Mouse (Mus musculus): ENCODE measurements around the gene Irf8. TPM values are rescaled to one million over a fixed set of nuclear protein-coding genes. Genes with fewer than 3 reads are reported as not detected.

Gene Irf8
- 22.3 and 25.4 TPM in 2 replicates for polyA plus RNA-seq (2015; fragmentation: Nextera tagmentation; extraction: Ambion mirVana)

GRCm38 (mm10) chr8:120735770-120736481 lies at the start of gene Irf8:
TSS of gene Irf8 (plus strand) at chr8:120736358.
- Histone ChIP-seq H3K4me2 (ENCODE audit: low read depth, low read length) (peak within 1 kb of the TSS; percentile 100), H3K27ac (ENCODE audit: low read length) (peak within 1 kb of the TSS; percentile 38), H3K4me1 (ENCODE audit: control insufficient read depth, insufficient read depth, low read length) (peaks cover 19% of the 10 kb centered on the region), H3K36me3 (ENCODE audit: control insufficient read depth, insufficient read depth, low read length) (no peaks in the 10 kb centered on the region), H3K9me3 (replicated peaks; ENCODE audit: control insufficient read depth, low read length) (no peaks in the 10 kb centered on the region), H3K4me3 (replicated peaks; ENCODE audit: low read length) (peak within 1 kb of the TSS; percentile 64), H3K9ac (ENCODE audit: low read length) (peak within 1 kb of the TSS; percentile 62), H3K27me3 (ENCODE audit: control insufficient read depth, insufficient read depth, low read length) (no peaks in the 10 kb centered on the region)
- under 1% methylated on average over 62 of the region's 62 CpGs for WGBS
- ATAC-seq (ENCODE audit: insufficient read depth, low FRiP score) = peak; percentile 93

GRCm38 (mm10) chr8:120686576-120686975 lies 49.6 kb upstream of the Irf8 start:
- 80% methylated on average over 5 of the region's 5 CpGs for WGBS
- no peak for ATAC-seq (ENCODE audit: insufficient read depth, low FRiP score)
- no peak overlapping the region for H3K9ac ChIP-seq (ENCODE audit: low read length)
- H3K27me3 ChIP-seq (ENCODE audit: control insufficient read depth, insufficient read depth, low read length) = no peaks in the 10 kb centered on the region
- H3K4me1 ChIP-seq (ENCODE audit: control insufficient read depth, insufficient read depth, low read length) = peaks cover 20% of the 10 kb centered on the region
- no peaks in the 10 kb centered on the region for H3K36me3 ChIP-seq (ENCODE audit: control insufficient read depth, insufficient read depth, low read length)
- no peak overlapping the region for H3K4me3 ChIP-seq (replicated peaks; ENCODE audit: low read length)
- no peak overlapping the region for H3K27ac ChIP-seq (ENCODE audit: low read length)
- H3K4me2 ChIP-seq (ENCODE audit: low read depth, low read length) = no peak overlapping the region
- H3K9me3 ChIP-seq (replicated peaks; ENCODE audit: control insufficient read depth, low read length) = no peaks in the 10 kb centered on the region

GRCm38 (mm10) chr8:120687786-120688185 lies 48.4 kb upstream of the Irf8 start:
- Histone ChIP-seq H3K4me3 (replicated peaks; ENCODE audit: low read length) (no peak overlapping the region), H3K36me3 (ENCODE audit: control insufficient read depth, insufficient read depth, low read length) (no peaks in the 10 kb centered on the region), H3K4me1 (ENCODE audit: control insufficient read depth, insufficient read depth, low read length) (peaks cover 20% of the 10 kb centered on the region), H3K9ac (ENCODE audit: low read length) (no peak overlapping the region), H3K27ac (ENCODE audit: low read length) (no peak overlapping the region), H3K9me3 (replicated peaks; ENCODE audit: control insufficient read depth, low read length) (no peaks in the 10 kb centered on the region), H3K27me3 (ENCODE audit: control insufficient read depth, insufficient read depth, low read length) (no peaks in the 10 kb centered on the region), H3K4me2 (ENCODE audit: low read depth, low read length) (no peak overlapping the region)
- 64% methylated on average over 8 of the region's 8 CpGs for WGBS
- ATAC-seq (ENCODE audit: insufficient read depth, low FRiP score) = no peak

GRCm38 (mm10) chr8:120688511-120688910 lies 47.6 kb upstream of the Irf8 start:
- H3K36me3 ChIP-seq (ENCODE audit: control insufficient read depth, insufficient read depth, low read length) = no peaks in the 10 kb centered on the region
- no peak overlapping the region for H3K4me3 ChIP-seq (replicated peaks; ENCODE audit: low read length)
- no peak overlapping the region for H3K9ac ChIP-seq (ENCODE audit: low read length)
- H3K27me3 ChIP-seq (ENCODE audit: control insufficient read depth, insufficient read depth, low read length) = no peaks in the 10 kb centered on the region
- WGBS = 90% methylated on average over 7 of the region's 7 CpGs
- H3K9me3 ChIP-seq (replicated peaks; ENCODE audit: control insufficient read depth, low read length) = no peaks in the 10 kb centered on the region
- H3K27ac ChIP-seq (ENCODE audit: low read length) = no peak overlapping the region
- peaks cover 23% of the 10 kb centered on the region for H3K4me1 ChIP-seq (ENCODE audit: control insufficient read depth, insufficient read depth, low read length)
- no peak overlapping the region for H3K4me2 ChIP-seq (ENCODE audit: low read depth, low read length)
- no peak for ATAC-seq (ENCODE audit: insufficient read depth, low FRiP score)

- no peaks in the 10 kb centered on the region for H3K9me3 ChIP-seq (replicated peaks; ENCODE audit: control insufficient read depth, low read length)
- 57% methylated on average over 4 of the region's 4 CpGs for WGBS
- ATAC-seq (ENCODE audit: insufficient read depth, low FRiP score) = no peak
- H3K9ac ChIP-seq (ENCODE audit: low read length) = no peak overlapping the region
- H3K27ac ChIP-seq (ENCODE audit: low read length) = no peak overlapping the region
- no peak overlapping the region for H3K4me2 ChIP-seq (ENCODE audit: low read depth, low read length)
- peaks cover 32% of the 10 kb centered on the region for H3K4me1 ChIP-seq (ENCODE audit: control insufficient read depth, insufficient read depth, low read length)
- H3K27me3 ChIP-seq (ENCODE audit: control insufficient read depth, insufficient read depth, low read length) = no peaks in the 10 kb centered on the region
- no peak overlapping the region for H3K4me3 ChIP-seq (replicated peaks; ENCODE audit: low read length)
- no peaks in the 10 kb centered on the region for H3K36me3 ChIP-seq (ENCODE audit: control insufficient read depth, insufficient read depth, low read length)
Measured at GRCm38 (mm10) chr8:120692934-120693333, 43.2 kb upstream of the Irf8 start.

GRCm38 (mm10) chr8:120693861-120694493 lies 42.2 kb upstream of the Irf8 start:
- H3K9ac ChIP-seq (ENCODE audit: low read length) = peak overlapping the region; percentile 8; the same call in 1 of the 2 replicates
- peak; percentile 84 for ATAC-seq (ENCODE audit: insufficient read depth, low FRiP score)

GRCm38 (mm10) chr8:120696401-120697153 lies 39.6 kb upstream of the Irf8 start:
- Histone ChIP-seq H3K4me3 (replicated peaks; ENCODE audit: low read length) (no peak overlapping the region), H3K9ac (ENCODE audit: low read length) (0 out of 2 replicates have a peak overlapping the region, but pooled peaks have one; percentile 2), H3K27me3 (ENCODE audit: control insufficient read depth, insufficient read depth, low read length) (no peaks in the 10 kb centered on the region), H3K27ac (ENCODE audit: low read length) (peak overlapping the region; percentile 64), H3K36me3 (ENCODE audit: control insufficient read depth, insufficient read depth, low read length) (no peaks in the 10 kb centered on the region), H3K4me1 (ENCODE audit: control insufficient read depth, insufficient read depth, low read length) (peaks cover 32% of the 10 kb centered on the region), H3K4me2 (ENCODE audit: low read depth, low read length) (0 out of 2 replicates have a peak overlapping the region, but pooled peaks have one; percentile 4), H3K9me3 (replicated peaks; ENCODE audit: control insufficient read depth, low read length) (no peaks in the 10 kb centered on the region)
- peak; percentile 29 for ATAC-seq (ENCODE audit: insufficient read depth, low FRiP score)
- 35% methylated on average over 13 of the region's 13 CpGs for WGBS

More at GRCm38 (mm10) chr8:120693861-120694493, 42.2 kb upstream of the Irf8 start:
- H3K27ac ChIP-seq (ENCODE audit: low read length) = peak overlapping the region; percentile 81
- no peaks in the 10 kb centered on the region for H3K27me3 ChIP-seq (ENCODE audit: control insufficient read depth, insufficient read depth, low read length)
- no peak overlapping the region for H3K4me3 ChIP-seq (replicated peaks; ENCODE audit: low read length)
- peaks cover 32% of the 10 kb centered on the region for H3K4me1 ChIP-seq (ENCODE audit: control insufficient read depth, insufficient read depth, low read length)
- H3K9me3 ChIP-seq (replicated peaks; ENCODE audit: control insufficient read depth, low read length) = no peaks in the 10 kb centered on the region
- no peaks in the 10 kb centered on the region for H3K36me3 ChIP-seq (ENCODE audit: control insufficient read depth, insufficient read depth, low read length)
- whole genome bisulfite sequencing = 12% methylated on average over 22 of the region's 22 CpGs
- peak overlapping the region; percentile 41; the same call in 1 of the 2 replicates for H3K4me2 ChIP-seq (ENCODE audit: low read depth, low read length)

GRCm38 (mm10) chr8:120697154-120697978 lies 38.8 kb upstream of the Irf8 start:
- H3K4me2 ChIP-seq (ENCODE audit: low read depth, low read length) = 0 out of 2 replicates have a peak overlapping the region, but pooled peaks have one; percentile 4

More at GRCm38 (mm10) chr8:120697154-120697978, 38.8 kb upstream of the Irf8 start:
- no peak for ATAC-seq (ENCODE audit: insufficient read depth, low FRiP score)
- Histone ChIP-seq H3K27me3 (ENCODE audit: control insufficient read depth, insufficient read depth, low read length) (no peaks in the 10 kb centered on the region), H3K27ac (ENCODE audit: low read length) (peak overlapping the region; percentile 64), H3K4me3 (replicated peaks; ENCODE audit: low read length) (no peak overlapping the region), H3K4me1 (ENCODE audit: control insufficient read depth, insufficient read depth, low read length) (peaks cover 32% of the 10 kb centered on the region), H3K9ac (ENCODE audit: low read length) (0 out of 2 replicates have a peak overlapping the region, but pooled peaks have one; percentile 2), H3K36me3 (ENCODE audit: control insufficient read depth, insufficient read depth, low read length) (no peaks in the 10 kb centered on the region), H3K9me3 (replicated peaks; ENCODE audit: control insufficient read depth, low read length) (no peaks in the 10 kb centered on the region)
- WGBS = 61% methylated on average over 17 of the region's 17 CpGs

Data from stomach, embryonic 16.5 days (tissue).